Mouse (Mus musculus) large intestine, adult 2 months (tissue): Measurements from ENCODE around the gene Nif3l1. TPM values are rescaled to one million over a fixed set of nuclear protein-coding genes. Genes with fewer than 3 reads are reported as not detected.

Experiments
- DNase-seq: peaks from one replicate; pipeline ENCODE4 v3.0.0-alpha.2; 2012; ENCODE audit warnings: low read depth, low spot score
- WGBS: fragments of 180-500 bp; shearing (Covaris S2); methylation state at CpG from one replicate; pipeline ENCODE4 v1.1.7; 2018; 5-methylcytosine and 5-hydroxymethylcytosine counted together
- polyA plus RNA-seq: library from polyadenylated mRNA; depleted of rRNA; stranded (reverse); fragments of >200 nt; gene quantifications from 2 replicates; pipeline ENCODE4 v1.2.3, GENCODE M21; 2012; rRNA removed

Gene Nif3l1
- polyA plus RNA-seq: 15.9 and 20.5 TPM in 2 replicates

DNA sequence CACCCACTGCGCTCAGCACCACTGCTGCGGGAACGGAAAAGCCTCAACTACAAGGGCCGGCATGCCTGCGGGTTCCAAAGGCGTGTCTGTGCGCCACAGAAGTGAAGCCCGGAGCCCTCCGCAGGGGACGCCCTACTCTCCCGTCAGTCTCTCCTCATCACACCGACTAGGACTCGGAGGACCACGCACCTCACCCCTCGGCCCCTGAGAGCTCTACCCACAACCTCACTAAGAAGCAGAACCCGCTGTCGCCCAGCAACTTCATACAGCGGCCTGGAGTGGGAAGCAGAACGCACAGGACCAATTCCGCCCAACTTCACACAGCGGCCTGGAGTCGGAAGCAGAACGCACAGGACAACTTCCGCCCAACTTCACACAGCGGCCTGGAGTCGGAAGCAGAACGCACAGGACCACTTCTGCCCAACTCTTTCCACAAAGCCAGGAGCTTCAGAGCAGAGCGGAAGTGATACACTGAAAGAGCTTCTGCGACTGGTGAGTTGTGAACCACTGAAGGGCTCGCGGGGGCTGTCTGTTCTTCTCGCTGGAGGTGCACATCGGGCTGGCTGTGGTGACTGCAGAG, at the start of gene Nif3l1, which contains the start of gene Ppil3:
Nif3l1 (plus strand) TSS at position 9 of the 580 bp plus-strand sequence.
Ppil3 (minus strand) TSS at position 344 of the 580 bp plus-strand sequence.
- under 1% methylated on average over 33 of the region's 33 CpGs for WGBS
- peak; percentile 75 for DNase-seq

DNA sequence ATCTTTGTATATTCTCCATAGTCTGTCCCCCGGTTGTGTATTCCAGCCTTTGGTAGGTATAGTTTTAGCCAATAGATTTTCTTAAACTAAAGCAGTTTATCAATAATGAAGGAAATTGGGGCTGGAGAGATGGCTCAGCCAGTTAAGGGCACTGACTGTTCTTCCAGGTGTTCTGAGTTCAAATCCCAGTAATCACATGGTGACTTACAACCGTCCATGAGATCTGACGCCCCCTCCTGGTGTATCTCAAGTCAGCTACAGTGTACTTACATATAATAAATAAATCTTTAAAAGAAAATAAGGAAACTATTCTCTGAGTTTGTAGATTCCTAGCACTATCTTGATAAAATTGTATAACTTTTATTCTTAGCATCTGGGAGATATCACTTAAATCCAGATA, 49.6 kb upstream of the Nif3l1 start:
- 87% methylated on average over 3 of the region's 3 CpGs for WGBS
- no peak for DNase-seq

DNA sequence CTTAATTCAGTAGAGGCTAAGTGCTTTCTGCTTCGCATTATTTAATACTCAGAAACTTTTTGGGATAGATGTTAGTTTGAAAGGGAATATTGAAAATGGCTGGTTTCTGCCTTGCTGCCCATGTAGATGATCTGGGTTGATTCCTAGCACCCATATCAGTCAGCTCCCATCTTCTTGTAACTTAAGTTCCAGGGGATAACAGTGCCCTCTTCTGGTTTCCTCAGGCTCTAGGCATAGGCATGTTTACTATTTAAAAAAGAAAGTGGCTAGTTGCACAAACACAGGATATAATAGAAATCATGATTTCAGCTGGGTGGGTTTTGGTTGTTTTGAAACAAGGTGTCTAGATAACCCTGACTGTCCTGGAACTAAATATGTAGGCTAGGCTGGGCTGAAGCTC, 48.8 kb upstream of the Nif3l1 start:
- WGBS: 100% methylated on average over 1 of the region's 1 CpGs
- no peak for DNase-seq

DNA sequence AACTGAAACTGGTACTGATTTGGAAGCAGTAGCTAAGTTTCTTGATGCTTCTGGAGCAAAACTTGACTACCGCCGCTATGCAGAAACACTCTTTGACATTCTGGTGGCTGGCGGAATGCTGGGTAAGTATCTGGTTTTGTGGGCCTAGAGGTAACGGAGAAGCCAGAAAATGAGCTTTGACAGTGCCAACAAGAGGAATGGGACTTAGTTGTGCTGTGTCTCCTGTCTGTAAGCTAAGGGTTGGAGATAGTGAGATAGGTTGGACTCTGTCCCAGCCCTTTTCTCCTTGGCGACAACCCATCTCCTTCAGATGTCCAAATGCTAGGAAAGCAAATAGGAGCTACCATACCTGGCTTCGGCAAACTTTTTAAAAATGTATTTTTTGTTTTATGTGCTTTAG, 47.2 kb upstream of the Nif3l1 start:
- DNase-seq: no peak
- 91% methylated on average over 6 of the region's 6 CpGs for WGBS

DNA sequence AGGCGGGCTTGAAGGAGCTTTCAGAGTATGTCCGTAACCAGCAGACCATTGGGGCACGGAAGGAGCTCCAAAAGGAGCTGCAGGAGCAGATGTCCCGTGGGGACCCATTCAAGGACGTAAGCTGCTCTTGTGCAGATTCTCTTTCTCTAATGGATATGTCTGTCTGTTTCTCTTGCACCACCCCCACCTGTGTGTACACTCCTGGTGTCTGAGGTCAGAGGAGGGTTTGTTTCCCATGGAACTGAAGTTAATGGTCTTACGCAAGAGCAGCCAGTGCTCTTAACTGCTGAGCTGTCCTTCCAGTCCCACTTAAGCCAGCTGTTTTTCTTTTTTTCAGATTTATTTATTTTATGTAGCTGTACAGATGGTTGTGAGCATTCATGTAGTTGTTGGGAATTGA, 43.6 kb upstream of the Nif3l1 start:
- no peak for DNase-seq
- WGBS: 91% methylated on average over 6 of the region's 6 CpGs

DNA sequence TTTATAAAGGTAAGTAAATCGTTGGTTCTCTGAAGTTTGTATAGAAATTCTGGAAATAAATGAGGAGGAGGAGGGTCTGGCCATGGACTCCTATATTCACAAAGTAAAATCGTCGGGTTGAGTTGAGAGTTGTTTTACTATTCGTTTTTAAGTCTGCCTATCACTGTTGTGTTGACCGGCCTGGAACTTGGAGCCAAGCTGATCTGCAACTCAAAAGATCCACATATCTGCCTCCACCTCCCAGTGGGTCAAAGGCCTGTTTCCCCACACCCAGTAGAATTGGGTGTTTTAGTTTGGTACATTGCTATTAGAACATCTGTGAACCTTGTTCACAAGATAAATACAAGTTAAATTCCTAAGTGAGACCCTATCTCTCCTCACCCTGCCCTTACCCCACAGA, 41.2 kb upstream of the Nif3l1 start:
- WGBS: 92% methylated on average over 5 of the region's 5 CpGs
- no peak for DNase-seq

DNA sequence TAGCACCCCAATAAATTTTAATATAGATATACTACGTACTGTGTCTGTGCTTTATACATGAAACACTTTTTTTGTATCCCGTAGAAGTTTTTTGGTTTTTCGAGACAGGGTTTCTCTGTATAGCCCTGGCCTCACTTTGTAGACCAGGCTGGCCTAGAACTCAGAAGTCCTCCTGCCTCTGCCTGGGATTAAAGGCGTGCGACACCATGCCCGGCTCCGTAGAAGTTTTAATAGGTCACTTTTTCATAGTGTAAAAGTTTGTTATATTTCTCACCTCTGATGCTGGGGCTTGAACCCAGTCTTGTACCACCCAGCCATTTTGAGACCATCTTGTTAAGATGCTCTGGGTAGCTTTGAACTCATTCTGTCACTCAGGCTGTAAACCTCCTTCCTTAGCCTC, 37.6 kb upstream of the Nif3l1 start:
- no peak for DNase-seq
- WGBS: 97% methylated on average over 7 of the region's 7 CpGs

DNA sequence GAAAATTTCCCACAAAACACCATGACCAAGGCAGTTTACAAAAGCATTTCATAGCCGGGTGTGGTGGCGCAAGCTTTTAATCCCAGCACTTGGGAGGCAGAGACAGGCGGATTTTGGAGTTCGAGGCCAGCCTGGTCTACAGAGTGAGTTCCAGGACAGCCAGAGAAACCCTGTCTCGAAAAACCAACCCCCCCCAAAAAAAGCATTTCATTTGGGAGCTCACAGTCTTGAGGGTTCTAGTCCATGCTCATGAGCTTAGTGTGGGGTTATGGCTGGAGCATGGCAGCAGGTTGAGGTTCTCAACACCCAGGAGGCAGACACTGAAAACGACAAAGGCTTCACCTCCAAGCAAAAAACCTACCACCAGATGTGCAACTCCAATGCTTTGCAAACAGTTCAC, 36.8 kb upstream of the Nif3l1 start:
- no peak for DNase-seq
- 85% methylated on average over 6 of the region's 6 CpGs for WGBS

DNA sequence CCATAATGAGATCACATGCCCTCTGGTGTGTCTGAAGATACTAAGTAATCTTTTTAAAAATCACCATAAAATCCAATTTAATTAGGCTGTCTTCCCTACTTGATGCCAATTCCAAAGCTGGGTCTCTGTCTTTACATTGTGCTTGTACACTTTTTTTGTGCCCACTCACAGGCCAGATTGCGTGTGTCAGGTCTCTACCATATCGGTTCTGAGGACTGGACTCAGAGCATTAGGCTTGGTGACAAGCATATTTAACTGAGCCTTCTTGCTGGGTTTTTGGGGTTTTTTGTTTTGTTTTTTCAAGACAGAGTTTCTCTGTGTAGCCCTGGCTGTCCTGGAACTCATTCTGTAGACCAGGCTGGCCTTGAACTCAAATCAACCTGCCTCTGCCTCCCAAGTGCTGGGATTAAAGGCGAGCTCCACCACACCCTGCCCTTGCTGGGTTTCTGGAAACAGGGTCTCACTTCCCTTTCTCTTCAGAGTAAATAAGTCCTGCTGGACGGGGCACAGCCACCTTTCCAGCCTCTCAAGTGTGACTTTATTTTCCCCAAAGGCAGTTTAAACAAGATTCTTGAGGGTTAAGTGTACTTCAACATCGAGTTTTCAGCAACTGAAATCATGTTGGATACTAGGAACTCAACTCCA, 35.3 kb upstream of the Nif3l1 start:
- WGBS: 75% methylated on average over 5 of the region's 5 CpGs
- DNase-seq: no peak

DNA sequence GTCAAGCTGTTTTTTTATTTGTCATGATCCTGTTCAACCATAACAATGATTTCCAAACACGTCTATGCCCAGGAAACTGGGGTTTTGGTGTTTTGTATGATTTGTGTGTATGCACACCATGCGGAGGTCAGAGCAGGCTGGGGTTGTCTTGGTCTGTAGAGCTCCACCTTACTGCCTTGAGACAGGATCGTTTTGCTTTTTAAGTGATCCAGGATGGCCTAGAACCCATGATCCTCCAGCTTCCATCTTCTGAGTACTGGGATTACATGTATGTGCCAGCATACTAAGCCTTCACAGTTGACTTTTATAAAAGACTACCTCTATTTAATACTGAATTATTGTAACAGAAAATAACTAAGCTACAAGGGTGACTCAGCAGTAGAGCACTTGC, 34.8 kb upstream of the Nif3l1 start:
- WGBS: 71% methylated on average over 3 of the region's 3 CpGs
- no peak for DNase-seq

DNA sequence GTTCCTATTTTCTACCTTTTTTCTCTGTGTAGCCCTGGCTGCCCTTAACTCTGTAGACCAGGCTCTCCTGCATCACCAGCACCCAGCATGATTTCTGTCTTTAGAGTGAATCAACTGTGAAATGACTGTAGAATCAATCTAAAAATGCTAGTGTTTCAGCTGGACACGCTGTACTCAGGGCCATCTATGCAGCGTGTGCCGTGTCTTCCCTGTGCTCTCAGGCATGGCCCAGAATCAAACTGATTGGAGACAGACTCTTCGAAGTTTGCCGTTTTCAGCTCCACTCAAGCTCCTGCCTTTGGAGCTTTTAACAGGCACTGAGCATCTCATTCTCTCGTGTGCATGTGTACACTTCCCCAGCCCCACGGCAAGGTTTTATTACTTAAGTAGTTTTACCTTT, 34.2 kb upstream of the Nif3l1 start:
- no peak for DNase-seq
- WGBS: 70% methylated on average over 7 of the region's 7 CpGs

DNA sequence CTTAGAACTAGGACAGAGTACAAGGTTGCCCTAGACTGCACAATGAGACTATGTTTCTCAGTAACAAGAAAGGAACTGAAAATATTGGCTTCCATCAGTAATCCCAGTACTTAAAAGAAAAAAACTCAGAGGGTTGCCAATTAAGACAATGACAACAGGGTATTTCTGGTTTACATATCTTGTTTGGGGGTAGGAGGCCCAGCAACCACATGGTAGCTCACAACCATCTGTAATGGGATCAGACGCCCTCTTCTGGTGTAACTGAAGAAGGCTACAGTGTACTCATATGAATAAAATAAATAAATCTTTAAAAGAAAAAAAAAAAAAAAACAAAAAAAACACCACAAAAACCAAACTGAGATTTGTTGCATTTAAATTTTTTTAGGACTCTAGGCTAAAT, 29.5 kb upstream of the Nif3l1 start:
- 23% methylated on average over 1 of the region's 1 CpGs for WGBS
- DNase-seq: no peak

DNA sequence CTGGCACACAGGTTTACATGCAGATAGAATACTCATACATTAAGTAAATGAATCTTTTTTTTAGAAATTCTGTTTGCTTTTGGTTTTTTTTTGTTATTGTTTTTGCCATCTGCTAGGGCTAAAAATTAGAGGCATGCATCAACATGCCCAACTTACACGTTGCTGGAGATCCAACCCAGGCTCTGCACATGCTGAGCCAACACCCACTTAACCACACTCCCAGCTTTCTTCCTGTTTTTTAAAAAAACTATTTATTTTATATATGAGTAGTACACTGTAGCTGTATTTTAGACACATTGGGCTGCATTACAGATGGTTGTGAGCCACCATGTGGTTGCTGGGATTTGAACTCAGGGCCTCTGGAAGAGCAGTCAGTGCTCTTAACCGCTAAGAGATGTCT, 28.9 kb upstream of the Nif3l1 start:
- WGBS: 57% methylated on average over 2 of the region's 2 CpGs
- DNase-seq: no peak

DNA sequence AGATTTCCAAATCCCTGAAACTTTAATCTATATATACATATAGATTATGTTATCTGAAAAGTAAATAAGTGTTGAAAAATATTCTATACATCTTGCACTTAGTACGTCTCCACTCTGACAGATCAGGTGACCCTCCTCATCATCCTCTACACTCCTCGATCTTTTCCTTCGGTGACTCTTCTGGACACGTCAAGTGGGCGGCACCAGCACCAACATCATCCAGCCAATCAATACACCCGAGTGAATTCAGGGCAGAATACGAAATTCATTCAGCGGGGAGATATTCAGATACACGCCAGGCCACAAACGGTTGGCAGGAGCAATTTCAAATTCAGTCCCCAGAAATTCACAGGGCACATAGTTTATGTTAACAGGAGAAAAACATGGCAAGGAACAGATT, 24.9 kb upstream of the Nif3l1 start:
- WGBS: 68% methylated on average over 10 of the region's 10 CpGs
- no peak for DNase-seq

DNA sequence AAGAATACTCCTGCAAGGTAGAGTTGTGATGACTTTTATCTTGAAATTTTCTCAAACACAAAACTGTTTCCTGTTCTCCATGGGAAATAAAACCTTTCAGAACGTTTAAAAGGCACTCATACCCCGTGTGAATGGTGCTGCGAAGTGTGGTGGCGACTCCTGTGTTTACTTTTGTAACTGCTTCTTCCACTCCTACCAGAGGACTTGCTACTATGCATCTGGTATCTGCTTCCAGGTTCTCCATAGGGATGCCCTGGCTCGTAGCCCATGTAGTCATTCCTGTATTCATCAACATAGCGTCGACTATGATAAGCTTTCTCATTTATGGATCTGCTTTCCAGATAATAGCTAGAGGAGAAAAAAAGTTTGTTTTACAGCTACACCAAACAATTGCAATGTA, 24.0 kb upstream of the Nif3l1 start:
- WGBS: 11% methylated on average over 7 of the region's 7 CpGs

DNA sequence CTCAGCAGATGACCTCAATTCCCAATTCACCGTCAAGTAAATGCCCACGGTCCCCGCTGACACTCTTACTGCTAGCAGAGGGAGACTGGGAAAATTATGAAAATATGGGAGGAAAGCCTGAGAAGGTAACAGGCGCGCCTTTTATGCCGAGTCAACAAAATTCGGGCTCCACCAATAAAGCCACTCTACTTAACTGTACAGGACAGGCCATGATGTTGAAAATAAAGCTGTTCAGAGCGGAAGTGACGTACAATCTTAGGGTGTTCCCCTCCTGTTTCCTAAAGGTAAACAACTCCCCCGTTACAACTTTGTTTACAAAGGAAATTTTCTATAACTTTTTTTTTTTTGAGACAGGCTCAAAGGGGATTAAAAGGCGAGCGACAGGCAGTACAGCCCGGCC, 22.1 kb upstream of the Nif3l1 start:
- WGBS: 1% methylated on average over 13 of the region's 13 CpGs

More for the DNA sequence above, 24.0 kb upstream of the Nif3l1 start:
- DNase-seq: no peak

DNA sequence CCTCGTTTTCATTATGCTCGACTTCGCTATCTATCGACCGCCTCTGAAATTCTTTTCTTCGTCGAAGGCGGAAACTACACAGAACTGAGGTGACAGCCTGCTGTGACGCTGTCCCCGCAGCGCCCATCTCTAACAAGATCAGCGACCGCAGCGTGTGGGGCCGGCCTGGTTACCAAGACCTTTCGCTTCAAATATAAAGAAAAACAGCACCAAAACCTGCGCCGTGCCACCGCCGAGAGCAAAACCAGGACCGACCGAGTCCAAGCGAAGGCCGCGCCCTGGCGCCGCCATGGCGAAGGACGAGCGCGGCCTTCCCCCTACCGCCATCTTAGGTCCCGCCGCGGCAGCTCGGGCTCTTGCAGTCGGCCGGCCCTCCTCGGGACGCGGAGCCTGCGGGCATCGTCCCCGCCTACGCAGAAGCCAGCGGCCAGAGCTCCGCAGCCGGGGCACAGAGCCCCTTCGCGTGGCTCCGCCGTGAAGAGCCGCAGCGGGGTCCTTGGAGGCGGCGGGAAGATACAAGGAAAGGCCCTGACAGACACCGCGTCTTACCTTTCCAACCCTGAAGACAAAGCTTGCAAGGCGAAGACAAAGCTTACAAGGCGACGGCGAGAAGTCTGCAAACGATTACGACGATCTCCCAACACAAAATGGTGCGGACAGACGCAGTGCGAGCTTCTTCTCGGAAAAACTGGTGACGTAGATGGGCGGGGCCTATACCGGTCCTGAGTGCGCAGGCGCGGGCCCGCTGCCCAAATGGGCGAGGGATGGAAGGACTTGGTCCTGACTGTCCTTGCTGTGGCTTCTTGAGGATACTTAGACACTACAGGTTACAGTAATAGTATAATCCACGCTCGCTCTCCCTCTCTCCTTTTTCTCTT, 21.3 kb upstream of the Nif3l1 start, which contains the start of gene Clk1:
Clk1 (minus strand) TSS at position 696 of the 878 bp plus-strand sequence.
- peak; percentile 84 for DNase-seq
- under 1% methylated on average over 79 of the region's 79 CpGs for WGBS

More for the DNA sequence above, 22.1 kb upstream of the Nif3l1 start:
- DNase-seq: peak; percentile 64

DNA sequence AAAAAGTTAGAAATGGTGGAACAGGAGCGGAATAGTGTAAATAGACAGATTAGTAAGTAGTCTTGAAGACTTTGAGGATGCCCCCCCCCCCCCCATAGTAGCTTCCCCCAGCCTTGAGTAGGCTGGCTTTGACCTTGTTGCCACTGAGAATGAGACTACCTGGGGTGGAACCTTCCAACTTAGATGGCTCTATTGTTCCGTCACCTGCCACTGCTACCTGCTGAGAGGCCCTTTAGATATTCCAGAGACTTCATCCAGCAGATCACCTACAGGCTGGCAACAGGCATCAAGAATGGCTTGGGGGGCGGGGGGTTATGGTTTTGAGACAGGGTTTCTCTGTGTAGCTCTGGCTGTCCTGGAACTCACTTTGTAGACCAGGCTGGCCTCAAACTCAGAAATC, 20.4 kb upstream of the Nif3l1 start:
- DNase-seq: no peak

DNA sequence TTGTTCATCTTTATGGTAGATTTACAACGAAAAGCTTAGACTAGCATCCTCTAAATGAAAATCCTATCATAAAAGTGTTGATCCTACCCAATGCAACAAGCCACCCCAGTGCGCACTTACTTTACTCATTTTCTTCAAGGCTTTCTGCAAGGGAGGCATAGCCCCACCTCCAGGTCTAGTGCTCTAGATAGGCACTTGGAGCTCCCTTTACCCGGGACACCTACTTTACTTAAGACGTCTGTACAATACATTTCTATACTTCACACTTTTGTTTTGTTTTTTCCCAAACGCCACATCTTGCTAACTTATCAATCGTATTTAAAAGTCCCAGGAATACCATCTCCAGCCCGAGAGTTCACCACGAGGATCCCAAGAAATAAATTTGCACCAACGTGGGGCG, 260 bp upstream of the Nif3l1 start:
- 4% methylated on average over 10 of the region's 10 CpGs for WGBS
- DNase-seq: no peak

More for the DNA sequence above, 20.4 kb upstream of the Nif3l1 start:
- WGBS: 86% methylated on average over 3 of the region's 3 CpGs

DNA sequence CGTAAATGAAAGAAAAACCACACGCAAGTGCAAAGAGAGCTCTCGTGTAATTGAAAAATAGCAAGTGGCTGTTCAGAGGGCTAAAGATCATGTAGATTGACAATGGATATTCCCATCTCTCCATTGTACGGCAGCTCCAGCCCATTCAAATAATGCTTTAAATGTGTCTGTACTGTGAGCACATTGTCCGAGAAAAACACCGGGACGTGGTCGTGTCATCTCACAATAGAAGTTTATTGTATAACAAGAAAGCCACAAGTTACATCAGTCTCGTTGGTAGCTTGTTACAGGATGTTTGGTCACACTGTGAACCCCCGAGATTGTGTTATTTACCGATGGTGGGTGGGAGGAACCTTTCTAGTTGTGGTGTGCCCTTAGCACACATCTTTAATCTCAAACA, 910 bp downstream of the Nif3l1 start:
- no peak for DNase-seq
- WGBS: 1% methylated on average over 11 of the region's 11 CpGs

DNA sequence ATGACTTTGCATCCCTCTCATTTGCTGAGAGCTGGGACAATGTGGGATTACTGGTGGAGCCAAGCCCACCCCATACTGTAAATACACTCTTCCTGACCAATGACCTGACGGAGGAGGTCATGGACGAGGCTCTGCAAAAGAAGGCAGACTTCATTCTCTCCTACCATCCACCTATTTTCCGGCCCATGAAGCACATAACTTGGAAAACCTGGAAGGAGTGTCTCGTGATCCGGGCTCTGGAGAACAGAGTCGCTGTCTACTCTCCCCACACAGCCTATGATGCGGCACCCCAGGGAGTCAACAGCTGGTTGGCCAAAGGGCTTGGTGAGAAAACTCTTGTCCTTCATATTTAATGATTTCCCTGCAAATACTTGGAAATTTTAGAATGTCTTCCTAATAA, 2.8 kb downstream of the Nif3l1 start:
- DNase-seq: no peak
- WGBS: 94% methylated on average over 7 of the region's 7 CpGs
